Mouse (Mus musculus): ENCODE measurements around the gene Map2k5.

GRCm38 (mm10) chr9:63135801-63136200 lies 241.9 kb downstream of the Map2k5 start:
- peak; percentile 41 for TF ChIP-seq CTCF (IDR thresholded peaks at IDR 0.05; ENCODE audit: control insufficient read depth, insufficient read depth, insufficient read length)
- TF ChIP-seq USF1 (IDR thresholded peaks at IDR 0.05; ENCODE audit: low read depth): no peak
- TF ChIP-seq MAX (IDR thresholded peaks at IDR 0.05): no peak
- TF ChIP-seq FOSL1 (IDR thresholded peaks at IDR 0.05; ENCODE audit: insufficient read depth, low read length, poor library complexity, severe bottlenecking): no peak
- no peak for TF ChIP-seq MYOD1 (IDR thresholded peaks at IDR 0.05; ENCODE audit: control insufficient read depth, insufficient read length, low read depth)
